Mouse (Mus musculus): ENCODE results near the gene Pard3b.

DNA sequence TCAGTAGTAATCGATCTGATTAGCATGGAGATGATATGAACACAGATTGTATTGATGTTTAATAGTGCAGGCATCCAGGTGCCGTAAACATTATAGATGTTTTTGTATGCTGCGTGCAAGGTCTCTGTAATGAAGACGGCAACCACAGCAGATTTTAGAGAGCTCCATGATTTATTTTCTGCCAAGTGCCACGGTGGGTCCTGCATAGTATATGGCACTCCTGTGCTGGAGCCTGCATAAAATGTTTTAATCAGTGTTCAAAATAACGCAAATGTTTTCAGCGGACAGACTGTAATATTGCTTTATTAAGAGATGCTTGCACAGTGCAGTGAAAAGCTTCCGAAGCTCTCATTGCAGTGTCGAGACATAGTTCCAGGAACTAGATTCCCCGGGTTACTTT, 301.3 kb downstream of the Pard3b start:
- no peak for TF ChIP-seq CTCF (IDR thresholded peaks at IDR 0.05; ENCODE audit: insufficient read depth, low read length)
- no peak for TF ChIP-seq POLR2A (IDR thresholded peaks at IDR 0.05; ENCODE audit: borderline replicate concordance, extremely low read depth, low read depth, low read length)
